Mouse (Mus musculus): ENCODE data around the gene Taar3. TPM values are rescaled to one million over a fixed set of nuclear protein-coding genes. Genes with fewer than 3 reads are reported as not detected.

Taar3 gene
- total RNA-seq, 4 experiments from 2014 or later = not detected

DNA sequence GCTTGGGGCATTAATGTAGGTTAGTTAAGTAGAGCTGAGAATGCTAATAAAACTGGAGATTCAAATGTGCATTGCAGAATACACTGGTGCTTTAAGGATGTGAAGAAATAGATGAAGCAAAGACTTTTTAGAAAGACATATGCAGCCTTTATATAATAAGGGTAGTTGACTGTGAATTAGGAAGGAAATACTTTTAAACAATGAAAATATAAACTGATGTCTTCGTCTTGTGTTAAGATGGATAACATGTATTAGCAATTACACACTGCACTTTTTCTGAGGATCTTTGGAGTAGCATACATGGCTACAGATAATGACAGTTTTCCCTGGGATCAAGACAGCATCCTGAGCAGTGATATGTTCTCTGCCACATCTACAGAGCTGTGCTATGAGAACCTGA lies 50.3 kb downstream of the Taar3 start, which contains the start of gene Taar7b:
Gene Taar7b (plus strand): TSS at position 301 of the 400 bp plus-strand sequence.
- no peak for DNase-seq (ENCODE audit: low spot score in 2 of 2)

Other genes starting within 250 kb of the Taar3 start
- gene Rps12, start 162.3 kb upstream of the Taar3 start, total RNA-seq (2022) = 100 to 1,000 TPM; 127 to 219 (median 169) TPM
- 1 to 10 TPM; 4.6 to 8.3 (median 6.0) TPM for gene Slc18b1, start 152.6 kb upstream of the Taar3 start, total RNA-seq (2022)
- under 1 TPM in 2 of 4 experiments, not detected in 2; 0.17 to 0.21 TPM for gene Vnn3, start 98.1 kb upstream of the Taar3 start, total RNA-seq (2022)
- gene Vnn1, start 54.9 kb upstream of the Taar3 start, total RNA-seq (2022) = under 1 TPM in 2 of 4 experiments, not detected in 2; 0.13 to 0.35 TPM
- gene Taar1, start 29.2 kb upstream of the Taar3 start, total RNA-seq (2022) = not detected
- not detected for gene Taar2, start 11.0 kb upstream of the Taar3 start, total RNA-seq (2022)
- gene Taar4, start 10.9 kb downstream of the Taar3 start, total RNA-seq (2022) = not detected
- not detected for gene Taar5, start 21.1 kb downstream of the Taar3 start, total RNA-seq (2022)
- not detected for gene Taar6, start 36.1 kb downstream of the Taar3 start, total RNA-seq (2022)
- not detected for gene Taar7a, start 43.9 kb downstream of the Taar3 start, total RNA-seq (2022)
- not detected for gene Taar7b, start 50.4 kb downstream of the Taar3 start, total RNA-seq (2022)
- gene Taar7d, start 77.7 kb downstream of the Taar3 start, total RNA-seq (2022) = not detected
- gene Taar7e, start 88.1 kb downstream of the Taar3 start, total RNA-seq (2022) = not detected
- gene Taar7f, start 100.0 kb downstream of the Taar3 start, total RNA-seq (2022) = not detected
- gene Taar8a, start 126.9 kb downstream of the Taar3 start, total RNA-seq (2022) = not detected
- not detected for gene Taar8b, start 142.7 kb downstream of the Taar3 start, total RNA-seq (2022)
- gene Taar8c, start 152.4 kb downstream of the Taar3 start, total RNA-seq (2022) = not detected
- gene Taar9, start 160.0 kb downstream of the Taar3 start, total RNA-seq (2022) = not detected
- gene Stx7, start 199.7 kb downstream of the Taar3 start, total RNA-seq (2022) = 10 to 100 TPM; 22.1 to 28.8 (median 24.4) TPM